Mouse (Mus musculus) hindbrain, embryonic 12.5 days (tissue): ENCODE results near the gene Habp4. TPM values are rescaled to one million over a fixed set of nuclear protein-coding genes. Genes with fewer than 3 reads are reported as not detected.

Experiments used
- ATAC-seq: fragments of 200-750 bp; cut with Nextera tagmentation; 2 replicates; pipeline ENCODE4 v1.8.0; 2017; ENCODE audit warnings: moderate TSS enrichment; ENCODE audit not compliant: low FRiP score
- H3K27ac ChIP-seq: fragments of 300-500 bp; sonication (generic); 2 replicates; pipeline ENCODE4 v1.5.1; 2016; ENCODE audit warnings: mild to moderate bottlenecking
- H3K27me3 ChIP-seq: fragments of 300-500 bp; sonication (generic); 2 replicates; pipeline ENCODE4 v1.6.1; 2016; ENCODE audit warnings: mild to moderate bottlenecking
- H3K36me3 ChIP-seq: fragments of 300-500 bp; sonication (generic); 2 replicates; pipeline ENCODE4 v1.6.1; 2016; ENCODE audit warnings: mild to moderate bottlenecking
- H3K4me1 ChIP-seq: fragments of 300-500 bp; sonication (generic); 2 replicates; pipeline ENCODE4 v1.6.1; 2016
- H3K4me2 ChIP-seq: fragments of 300-500 bp; sonication (generic); replicated peaks from 2 replicates; pipeline ENCODE4 v1.6.1; 2016; ENCODE audit warnings: mild to moderate bottlenecking
- H3K4me3 ChIP-seq: fragments of 300-500 bp; sonication (generic); 2 replicates; pipeline ENCODE4 v1.5.1; 2016; ENCODE audit warnings: mild to moderate bottlenecking
- H3K9ac ChIP-seq: fragments of 300-500 bp; sonication (generic); 2 replicates; pipeline ENCODE4 v1.6.1; 2016; ENCODE audit warnings: mild to moderate bottlenecking, moderate library complexity
- H3K9me3 ChIP-seq: fragments of 300-500 bp; sonication (generic); replicated peaks from 2 replicates; pipeline ENCODE4 v1.6.1; 2016; ENCODE audit warnings: mild to moderate bottlenecking
- WGBS: fragments of 180-500 bp; shearing (Covaris S2); methylation state at CpG from one replicate; pipeline ENCODE4 v1.1.7; 2016; 5-methylcytosine and 5-hydroxymethylcytosine counted together
- polyA plus RNA-seq: library from polyadenylated mRNA; unstranded; fragments of >200 nt; fragmentation: Nextera tagmentation; extraction: Ambion mirVana; gene quantifications from 2 replicates; pipeline ENCODE4 v1.2.1, GENCODE M21; 2016

The Habp4 gene
- polyA plus RNA-seq, 1 experiment from 2014 or later = 38.0 TPM

DNA sequence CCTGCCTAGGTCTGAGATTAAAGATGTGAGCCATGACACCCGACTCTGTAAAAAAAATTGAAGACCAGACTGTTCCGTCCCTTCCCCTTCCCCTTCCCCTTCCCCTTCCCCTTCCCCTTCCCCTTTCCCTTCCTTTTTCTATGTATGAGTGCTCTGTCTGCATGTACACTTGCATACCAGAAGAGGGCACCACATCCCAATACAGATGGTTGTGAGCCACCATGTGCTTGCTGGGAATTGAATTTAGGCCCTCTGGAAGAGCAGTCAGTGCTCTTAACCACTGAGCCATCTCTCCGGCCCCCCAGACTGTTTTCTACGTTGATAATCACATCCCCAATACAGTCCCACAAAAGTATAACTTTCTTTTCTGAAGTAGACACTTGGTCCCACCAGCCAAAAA lies 18.7 kb downstream of the Habp4 start:
- Histone ChIP-seq H3K4me1 (no peaks in the 10 kb centered on the region), H3K9ac (no peak overlapping the region), H3K27ac (no peak overlapping the region), H3K27me3 (no peaks in the 10 kb centered on the region), H3K9me3 (no peaks in the 10 kb centered on the region), H3K36me3 (peaks cover 32% of the 10 kb centered on the region), H3K4me3 (no peak overlapping the region), H3K4me2 (no peak overlapping the region)
- WGBS = 90% methylated on average over 4 of the region's 4 CpGs
- no peak for ATAC-seq

DNA sequence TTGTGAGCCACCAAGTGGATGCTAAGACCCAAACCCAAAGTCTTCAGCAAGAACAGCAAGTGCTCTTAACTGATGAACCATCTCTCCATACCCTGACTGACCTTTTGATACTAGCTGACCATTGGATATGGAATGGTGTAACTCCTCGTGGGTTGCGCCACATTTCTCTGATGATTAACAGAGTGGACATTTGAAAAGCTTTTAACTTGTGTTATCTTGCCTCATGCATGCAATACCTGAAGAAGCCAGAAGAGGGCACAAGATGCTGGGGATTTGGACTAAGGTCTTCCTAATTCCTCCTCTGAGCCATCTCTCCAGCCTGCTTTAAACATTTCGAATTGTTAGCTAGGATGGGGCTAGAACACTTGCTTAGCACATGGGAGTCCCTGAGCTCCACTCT lies 19.3 kb downstream of the Habp4 start:
- Histone ChIP-seq H3K36me3 (peaks cover 38% of the 10 kb centered on the region), H3K4me1 (no peaks in the 10 kb centered on the region), H3K4me3 (no peak overlapping the region), H3K27ac (no peak overlapping the region), H3K27me3 (no peaks in the 10 kb centered on the region), H3K4me2 (no peak overlapping the region), H3K9me3 (no peaks in the 10 kb centered on the region), H3K9ac (no peak overlapping the region)
- WGBS = 87% methylated on average over 3 of the region's 3 CpGs
- ATAC-seq = no peak

DNA sequence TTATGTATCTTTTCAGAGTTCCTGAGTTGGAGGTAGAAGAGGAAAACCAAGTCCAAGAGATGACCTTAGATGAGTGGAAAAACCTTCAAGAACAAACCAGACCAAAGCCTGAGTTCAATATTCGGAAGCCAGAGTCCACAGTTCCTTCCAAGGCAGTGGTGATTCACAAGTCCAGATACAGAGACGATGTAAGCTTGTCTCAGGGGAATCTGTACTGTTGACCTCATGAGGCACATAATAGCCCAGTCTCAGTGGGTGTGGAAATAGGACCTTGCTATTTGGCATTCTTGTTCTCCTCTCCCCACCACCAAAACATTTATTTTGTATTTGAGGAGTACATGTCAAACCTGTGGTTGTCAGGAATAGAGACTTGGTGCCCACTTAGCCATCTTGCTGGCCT lies 20.5 kb downstream of the Habp4 start:
- Histone ChIP-seq H3K27ac (no peak overlapping the region), H3K4me3 (no peak overlapping the region), H3K9ac (no peak overlapping the region), H3K9me3 (no peaks in the 10 kb centered on the region), H3K4me2 (no peak overlapping the region), H3K36me3 (peaks cover 42% of the 10 kb centered on the region), H3K27me3 (no peaks in the 10 kb centered on the region), H3K4me1 (no peaks in the 10 kb centered on the region)
- no peak for ATAC-seq
- WGBS = 77% methylated on average over 2 of the region's 2 CpGs

DNA sequence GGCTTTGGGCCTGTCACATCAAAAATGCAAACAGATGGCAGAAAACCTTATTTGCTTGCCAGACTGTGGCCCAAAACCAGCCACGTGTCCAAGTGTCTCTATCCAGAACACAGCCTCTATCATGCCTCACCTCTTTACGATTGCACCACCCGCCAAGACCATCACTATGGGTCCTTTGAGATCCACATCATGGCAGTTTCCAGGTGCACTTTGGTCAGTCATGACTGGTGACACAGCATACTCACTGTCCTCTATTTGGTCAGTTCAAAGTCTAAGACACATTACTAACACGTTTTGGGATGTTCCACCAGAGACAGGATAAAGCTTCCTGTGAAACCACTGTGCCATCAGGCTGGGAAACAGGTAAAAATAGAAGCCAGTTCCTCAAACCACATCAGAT lies 22.0 kb downstream of the Habp4 start:
- H3K27me3 ChIP-seq = no peaks in the 10 kb centered on the region

DNA sequence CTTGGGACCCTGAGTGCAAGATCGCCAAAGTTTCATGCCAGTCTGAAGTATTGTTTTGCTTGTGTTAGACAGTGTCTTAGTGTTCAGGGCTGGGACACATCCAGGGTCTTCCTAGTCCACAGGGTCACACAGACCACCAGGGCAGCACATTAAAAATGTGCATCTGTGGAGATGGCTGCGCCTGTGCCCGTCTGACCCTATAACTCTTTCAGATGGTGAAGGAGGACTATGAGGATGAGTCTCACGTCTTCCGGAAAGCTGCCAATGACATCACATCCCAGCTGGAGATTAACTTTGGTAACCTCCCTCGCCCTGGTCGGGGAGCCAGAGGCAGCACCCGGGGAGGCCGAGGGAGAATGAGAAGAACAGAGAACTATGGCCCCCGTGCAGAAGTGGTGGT lies 22.7 kb downstream of the Habp4 start:
- 85% methylated on average over 10 of the region's 10 CpGs for WGBS
- ATAC-seq = no peak
- Histone ChIP-seq H3K27ac (no peak overlapping the region), H3K9ac (no peak overlapping the region), H3K4me1 (no peaks in the 10 kb centered on the region), H3K4me3 (no peak overlapping the region), H3K4me2 (no peak overlapping the region), H3K27me3 (no peaks in the 10 kb centered on the region), H3K36me3 (peaks cover 35% of the 10 kb centered on the region), H3K9me3 (no peaks in the 10 kb centered on the region)

More for the DNA sequence above, 22.0 kb downstream of the Habp4 start:
- no peak overlapping the region for H3K9ac ChIP-seq
- WGBS = 81% methylated on average over 4 of the region's 4 CpGs
- H3K36me3 ChIP-seq = peaks cover 35% of the 10 kb centered on the region
- H3K4me2 ChIP-seq = no peak overlapping the region
- H3K4me1 ChIP-seq = no peaks in the 10 kb centered on the region
- no peak for ATAC-seq
- H3K27ac ChIP-seq = no peak overlapping the region
- no peak overlapping the region for H3K4me3 ChIP-seq
- no peaks in the 10 kb centered on the region for H3K9me3 ChIP-seq

DNA sequence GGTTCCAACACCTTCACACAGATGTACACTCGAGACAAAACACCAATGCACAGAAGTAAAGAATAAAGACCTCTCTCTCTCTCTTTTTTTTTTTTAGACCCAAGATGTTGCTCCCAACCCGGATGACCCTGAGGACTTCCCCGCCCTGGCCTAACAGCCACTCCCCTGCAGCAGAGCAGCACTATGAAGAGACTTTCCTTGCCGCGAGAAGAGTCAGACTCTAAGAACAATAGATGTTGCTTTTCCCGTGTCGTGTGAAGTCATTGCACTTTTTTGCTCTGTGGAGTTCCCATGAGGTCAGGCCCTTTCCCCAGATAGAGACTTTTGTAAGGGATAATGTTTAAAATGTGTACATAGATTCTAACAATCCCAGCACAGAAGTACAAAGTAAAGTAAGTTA lies 23.6 kb downstream of the Habp4 start:
- Histone ChIP-seq H3K27me3 (no peaks in the 10 kb centered on the region), H3K9me3 (no peaks in the 10 kb centered on the region), H3K4me3 (no peak overlapping the region), H3K27ac (no peak overlapping the region), H3K4me2 (no peak overlapping the region), H3K9ac (no peak overlapping the region), H3K4me1 (no peaks in the 10 kb centered on the region), H3K36me3 (peaks cover 33% of the 10 kb centered on the region)
- no peak for ATAC-seq
- 68% methylated on average over 7 of the region's 7 CpGs for WGBS

DNA sequence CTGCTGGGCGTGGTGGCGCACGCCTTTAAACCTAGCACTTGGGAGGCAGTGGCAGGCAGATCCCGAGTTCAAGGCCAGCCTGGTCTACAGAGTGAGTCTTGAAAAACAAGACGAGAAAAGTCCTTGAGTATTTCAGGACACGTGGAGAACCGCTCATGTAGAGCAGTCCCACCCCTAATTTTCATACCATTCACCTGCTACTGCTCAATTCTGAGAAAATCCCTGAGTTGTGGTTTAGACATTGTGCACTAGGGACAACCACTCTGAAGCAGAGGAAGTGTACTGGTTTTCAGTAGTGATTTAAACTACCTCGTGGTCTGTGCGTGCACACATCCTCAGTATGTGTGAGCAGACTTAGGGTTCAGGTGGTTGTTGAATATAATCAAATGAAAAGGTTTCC lies 24.0 kb downstream of the Habp4 start:
- WGBS = 93% methylated on average over 9 of the region's 9 CpGs

DNA sequence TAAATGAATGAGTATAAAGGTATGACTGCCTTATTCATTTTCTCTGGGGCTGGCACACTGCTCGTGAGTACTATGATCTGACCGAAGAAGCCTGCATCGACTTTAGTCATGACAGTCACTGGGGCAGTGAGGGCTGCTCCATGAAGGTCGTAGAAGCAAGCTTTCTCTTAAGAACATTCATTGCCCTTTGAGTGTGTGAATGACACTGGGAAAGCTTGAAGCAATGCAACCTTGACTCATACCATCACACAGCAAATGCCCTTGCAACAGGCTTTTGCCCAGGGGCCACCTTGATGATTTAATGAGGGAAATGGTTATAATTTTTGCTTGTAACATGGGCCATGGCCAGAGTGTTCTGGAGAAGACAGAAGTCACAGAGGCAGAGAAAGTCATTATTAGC lies 24.9 kb downstream of the Habp4 start:
- Histone ChIP-seq H3K36me3 (peaks cover 28% of the 10 kb centered on the region), H3K9ac (no peak overlapping the region), H3K27ac (no peak overlapping the region), H3K4me1 (no peaks in the 10 kb centered on the region), H3K4me3 (no peak overlapping the region), H3K4me2 (no peak overlapping the region), H3K9me3 (no peaks in the 10 kb centered on the region), H3K27me3 (no peaks in the 10 kb centered on the region)
- 94% methylated on average over 4 of the region's 4 CpGs for WGBS
- no peak for ATAC-seq

More for the DNA sequence above, 24.0 kb downstream of the Habp4 start:
- no peak overlapping the region for H3K9ac ChIP-seq
- no peak overlapping the region for H3K27ac ChIP-seq
- ATAC-seq = no peak
- peaks cover 30% of the 10 kb centered on the region for H3K36me3 ChIP-seq
- no peaks in the 10 kb centered on the region for H3K4me1 ChIP-seq
- no peak overlapping the region for H3K4me2 ChIP-seq
- H3K4me3 ChIP-seq = no peak overlapping the region
- no peaks in the 10 kb centered on the region for H3K9me3 ChIP-seq
- H3K27me3 ChIP-seq = no peaks in the 10 kb centered on the region

DNA sequence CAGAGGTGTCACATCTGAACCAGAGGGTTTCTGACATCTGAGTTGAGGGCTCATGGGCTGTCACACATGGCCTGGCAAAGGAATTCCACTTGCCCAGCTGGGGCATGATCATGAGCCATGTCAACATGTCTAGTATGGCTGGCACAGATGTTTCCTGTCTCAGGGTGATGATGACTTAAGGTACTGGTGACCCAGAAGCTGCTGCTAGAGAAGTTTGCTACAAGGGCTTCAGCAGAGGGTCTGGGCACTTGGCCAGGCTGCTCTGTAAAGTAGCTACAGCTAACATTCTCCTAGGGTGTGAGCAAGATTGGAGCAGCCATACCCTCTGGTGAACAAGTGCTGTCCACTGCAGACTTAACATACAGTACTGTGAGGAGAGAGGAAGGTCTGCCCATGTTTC lies 25.4 kb downstream of the Habp4 start:
- peaks cover 27% of the 10 kb centered on the region for H3K36me3 ChIP-seq

DNA sequence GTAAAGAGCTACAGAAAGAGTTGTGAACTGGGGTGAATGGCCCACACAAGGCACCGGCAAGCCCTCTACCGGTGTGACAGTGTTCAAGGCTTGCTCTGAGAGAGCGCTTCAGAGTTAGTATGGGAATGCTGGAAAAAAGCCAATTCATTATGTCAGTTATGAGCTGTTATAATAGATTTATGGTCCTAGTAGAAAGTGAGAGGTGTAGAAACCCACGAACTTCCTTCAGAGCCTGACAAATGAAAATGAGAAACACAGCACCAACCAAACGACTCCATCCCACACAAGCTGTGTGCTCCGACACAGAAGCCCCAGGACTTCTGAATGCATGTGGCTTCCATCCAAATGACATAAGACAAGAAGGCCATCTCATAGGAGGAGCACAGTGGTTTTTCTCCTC lies 36.3 kb downstream of the Habp4 start:
- H3K27ac ChIP-seq = no peak overlapping the region
- H3K4me3 ChIP-seq = no peak overlapping the region
- WGBS = 90% methylated on average over 6 of the region's 6 CpGs
- no peaks in the 10 kb centered on the region for H3K9me3 ChIP-seq
- ATAC-seq = no peak
- H3K27me3 ChIP-seq = no peaks in the 10 kb centered on the region
- peaks cover 6% of the 10 kb centered on the region; the same call in 1 of the 2 replicates for H3K36me3 ChIP-seq
- H3K4me1 ChIP-seq = no peaks in the 10 kb centered on the region
- H3K4me2 ChIP-seq = no peak overlapping the region
- no peak overlapping the region for H3K9ac ChIP-seq

More for the DNA sequence above, 25.4 kb downstream of the Habp4 start:
- Histone ChIP-seq H3K9me3 (no peaks in the 10 kb centered on the region), H3K4me1 (no peaks in the 10 kb centered on the region), H3K4me3 (no peak overlapping the region), H3K4me2 (no peak overlapping the region), H3K9ac (no peak overlapping the region), H3K27me3 (no peaks in the 10 kb centered on the region), H3K27ac (no peak overlapping the region)
- ATAC-seq = no peak

DNA sequence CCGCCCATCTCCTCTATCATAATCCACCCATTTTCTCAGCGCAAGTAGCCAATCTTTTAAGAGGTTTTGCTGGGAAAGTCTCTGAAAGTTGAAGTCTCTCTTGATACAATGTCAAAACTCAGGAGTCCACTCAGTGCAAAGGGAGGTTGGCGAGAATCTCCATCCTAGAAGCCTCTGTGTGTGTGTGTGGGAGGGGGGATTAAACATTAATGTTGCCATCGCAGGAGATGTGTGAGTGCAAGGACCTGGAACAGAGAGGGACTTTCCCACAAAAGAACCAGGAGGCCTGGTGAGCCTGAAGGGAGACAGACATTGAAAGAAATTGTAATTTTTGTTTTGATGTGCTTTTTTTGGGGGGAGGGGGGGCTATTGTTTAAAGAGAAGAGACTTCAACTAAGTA lies 36.7 kb downstream of the Habp4 start:
- Histone ChIP-seq H3K36me3 (peaks cover 6% of the 10 kb centered on the region; the same call in 1 of the 2 replicates), H3K27me3 (no peaks in the 10 kb centered on the region), H3K9me3 (no peaks in the 10 kb centered on the region), H3K4me2 (no peak overlapping the region), H3K4me3 (no peak overlapping the region), H3K9ac (no peak overlapping the region), H3K4me1 (no peaks in the 10 kb centered on the region), H3K27ac (no peak overlapping the region)
- WGBS = 93% methylated on average over 4 of the region's 4 CpGs
- ATAC-seq = no peak

DNA sequence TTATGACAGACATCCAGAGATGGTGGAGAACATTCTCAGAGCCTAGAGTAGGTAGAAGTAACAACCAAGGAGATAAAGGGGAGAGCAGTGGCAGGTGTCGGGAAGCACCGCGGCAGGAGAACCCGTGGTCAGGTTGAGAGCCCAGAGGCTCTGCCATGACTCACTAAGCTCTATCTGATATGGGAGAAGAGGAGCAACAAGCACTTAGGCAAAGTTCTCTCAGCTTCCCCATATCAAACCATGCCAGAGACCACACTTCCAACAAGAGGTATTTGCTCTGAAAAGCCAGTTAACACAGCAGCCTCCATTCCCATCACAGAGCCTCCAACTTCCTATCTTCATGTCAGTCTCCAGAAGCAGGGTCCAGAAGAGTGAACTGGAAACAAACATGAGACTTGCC lies 39.3 kb downstream of the Habp4 start:
- no peaks in the 10 kb centered on the region for H3K27me3 ChIP-seq
- no peak overlapping the region for H3K4me3 ChIP-seq
- H3K36me3 ChIP-seq = peaks cover 6% of the 10 kb centered on the region; the same call in 1 of the 2 replicates
- H3K4me2 ChIP-seq = no peak overlapping the region
- no peak for ATAC-seq
- H3K9ac ChIP-seq = no peak overlapping the region
- WGBS = 98% methylated on average over 4 of the region's 4 CpGs
- H3K4me1 ChIP-seq = no peaks in the 10 kb centered on the region; the same call in 1 of the 2 replicates
- H3K27ac ChIP-seq = no peak overlapping the region
- H3K9me3 ChIP-seq = no peaks in the 10 kb centered on the region

DNA sequence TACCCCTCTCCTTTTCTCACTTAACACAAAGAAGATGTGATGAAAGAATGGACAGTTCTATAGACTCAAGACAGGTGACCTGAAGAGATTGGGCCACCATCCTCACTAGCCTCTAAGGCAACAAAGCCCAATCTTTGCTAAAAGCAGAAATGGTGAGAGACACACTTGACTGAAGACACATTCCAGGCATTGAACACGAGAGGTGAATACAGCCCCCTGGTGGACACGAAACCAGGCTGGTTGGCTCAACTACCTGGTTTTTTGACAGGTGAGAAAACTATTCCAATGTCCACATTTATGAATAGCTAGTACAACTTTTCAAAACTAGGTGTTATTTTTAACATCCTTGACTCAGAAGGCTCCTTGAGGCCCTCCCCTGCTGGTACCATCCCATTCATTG lies 43.1 kb downstream of the Habp4 start:
- 74% methylated on average over 2 of the region's 2 CpGs for WGBS
- Histone ChIP-seq H3K4me3 (no peak overlapping the region), H3K4me1 (no peaks in the 10 kb centered on the region; the same call in 1 of the 2 replicates), H3K27ac (no peak overlapping the region), H3K36me3 (peaks cover 7% of the 10 kb centered on the region; the same call in 1 of the 2 replicates), H3K9ac (no peak overlapping the region), H3K4me2 (no peak overlapping the region), H3K27me3 (no peaks in the 10 kb centered on the region), H3K9me3 (no peaks in the 10 kb centered on the region)
- ATAC-seq = no peak
